Mouse (Mus musculus): Measurements from ENCODE around the gene Smyd4. TPM values are rescaled to one million over a fixed set of nuclear protein-coding genes. Genes with fewer than 3 reads are reported as not detected.

Smyd4 gene
- polyA plus RNA-seq, 1 experiment: 9.1 TPM

- H3K27me3 ChIP-seq (ENCODE audit: control insufficient read depth, insufficient read depth, low read length): no peaks in the 10 kb centered on the region
- DNase-seq: no peak
- TF ChIP-seq CTCF (IDR thresholded peaks at IDR 0.05; ENCODE audit: borderline replicate concordance, insufficient read depth, low read depth, low read length): no peak
- no peak for TF ChIP-seq POLR2A (IDR thresholded peaks at IDR 0.05; ENCODE audit: borderline replicate concordance, insufficient read depth, low read length)
- 76% methylated on average over 17 of the region's 17 CpGs for WGBS
- H3K27ac ChIP-seq (ENCODE audit: insufficient read depth, low read length): no peak overlapping the region
- peaks cover under 1% of the 10 kb centered on the region; the same call in 1 of the 2 replicates for H3K4me1 ChIP-seq (ENCODE audit: control insufficient read depth, insufficient read depth, low read length)
- no peak overlapping the region for H3K4me3 ChIP-seq (replicated peaks; ENCODE audit: insufficient read depth, low read depth, low read length)
These were observed 61.7 kb downstream of the Smyd4 start for GRCm38 (mm10) chr11:75409679-75410575.

- no peak for DNase-seq
- Histone ChIP-seq H3K27ac (ENCODE audit: insufficient read depth, low read length) (no peak overlapping the region), H3K27me3 (ENCODE audit: control insufficient read depth, insufficient read depth, low read length) (no peaks in the 10 kb centered on the region), H3K4me1 (ENCODE audit: control insufficient read depth, insufficient read depth, low read length) (no peaks in the 10 kb centered on the region), H3K4me3 (replicated peaks; ENCODE audit: insufficient read depth, low read depth, low read length) (no peak overlapping the region)
- WGBS: 89% methylated on average over 7 of the region's 7 CpGs
- TF ChIP-seq CTCF (IDR thresholded peaks at IDR 0.05; ENCODE audit: borderline replicate concordance, insufficient read depth, low read depth, low read length) (no peak), POLR2A (IDR thresholded peaks at IDR 0.05; ENCODE audit: borderline replicate concordance, insufficient read depth, low read length) (no peak)
These were observed 62.4 kb downstream of the Smyd4 start for GRCm38 (mm10) chr11:75410591-75410990.

- Histone ChIP-seq H3K27me3 (ENCODE audit: control insufficient read depth, insufficient read depth, low read length) (no peaks in the 10 kb centered on the region), H3K4me1 (ENCODE audit: control insufficient read depth, insufficient read depth, low read length) (no peaks in the 10 kb centered on the region), H3K27ac (ENCODE audit: insufficient read depth, low read length) (no peak overlapping the region), H3K4me3 (replicated peaks; ENCODE audit: insufficient read depth, low read depth, low read length) (no peak overlapping the region)
- DNase-seq: no peak
- TF ChIP-seq POLR2A (IDR thresholded peaks at IDR 0.05; ENCODE audit: borderline replicate concordance, insufficient read depth, low read length) (no peak), CTCF (IDR thresholded peaks at IDR 0.05; ENCODE audit: borderline replicate concordance, insufficient read depth, low read depth, low read length) (no peak)
- 27% methylated on average over 7 of the region's 7 CpGs for WGBS
These were observed 66.9 kb downstream of the Smyd4 start for GRCm38 (mm10) chr11:75415096-75415495.

- no peak for DNase-seq
- Histone ChIP-seq H3K4me1 (ENCODE audit: control insufficient read depth, insufficient read depth, low read length) (no peaks in the 10 kb centered on the region), H3K27ac (ENCODE audit: insufficient read depth, low read length) (no peak overlapping the region), H3K4me3 (replicated peaks; ENCODE audit: insufficient read depth, low read depth, low read length) (no peak overlapping the region), H3K27me3 (ENCODE audit: control insufficient read depth, insufficient read depth, low read length) (no peaks in the 10 kb centered on the region)
- TF ChIP-seq POLR2A (IDR thresholded peaks at IDR 0.05; ENCODE audit: borderline replicate concordance, insufficient read depth, low read length) (no peak), CTCF (IDR thresholded peaks at IDR 0.05; ENCODE audit: borderline replicate concordance, insufficient read depth, low read depth, low read length) (no peak)
- 57% methylated on average over 13 of the region's 13 CpGs for WGBS
These were observed 67.8 kb downstream of the Smyd4 start for GRCm38 (mm10) chr11:75415994-75416393.

- no peaks in the 10 kb centered on the region for H3K27me3 ChIP-seq (ENCODE audit: control insufficient read depth, insufficient read depth, low read length)
- no peak for TF ChIP-seq POLR2A (IDR thresholded peaks at IDR 0.05; ENCODE audit: borderline replicate concordance, insufficient read depth, low read length)
- no peak for TF ChIP-seq CTCF (IDR thresholded peaks at IDR 0.05; ENCODE audit: borderline replicate concordance, insufficient read depth, low read depth, low read length)
- WGBS: 73% methylated on average over 7 of the region's 7 CpGs
- no peaks in the 10 kb centered on the region for H3K4me1 ChIP-seq (ENCODE audit: control insufficient read depth, insufficient read depth, low read length)
- no peak overlapping the region for H3K27ac ChIP-seq (ENCODE audit: insufficient read depth, low read length)
- H3K4me3 ChIP-seq (replicated peaks; ENCODE audit: insufficient read depth, low read depth, low read length): no peak overlapping the region
- no peak for DNase-seq
These were observed 71.8 kb downstream of the Smyd4 start for GRCm38 (mm10) chr11:75420037-75420436.

GRCm38 (mm10) chr11:75420810-75421374 lies 72.7 kb downstream of the Smyd4 start:
- no peak for DNase-seq
- H3K27me3 ChIP-seq (ENCODE audit: control insufficient read depth, insufficient read depth, low read length): no peaks in the 10 kb centered on the region
- H3K27ac ChIP-seq (ENCODE audit: insufficient read depth, low read length): no peak overlapping the region
- 66% methylated on average over 5 of the region's 5 CpGs for WGBS
- TF ChIP-seq CTCF (IDR thresholded peaks at IDR 0.05; ENCODE audit: borderline replicate concordance, insufficient read depth, low read depth, low read length): no peak
- TF ChIP-seq POLR2A (IDR thresholded peaks at IDR 0.05; ENCODE audit: borderline replicate concordance, insufficient read depth, low read length): no peak
- no peaks in the 10 kb centered on the region for H3K4me1 ChIP-seq (ENCODE audit: control insufficient read depth, insufficient read depth, low read length)
- no peak overlapping the region for H3K4me3 ChIP-seq (replicated peaks; ENCODE audit: insufficient read depth, low read depth, low read length)

- no peak for DNase-seq
- TF ChIP-seq CTCF (IDR thresholded peaks at IDR 0.05; ENCODE audit: borderline replicate concordance, insufficient read depth, low read depth, low read length) (no peak), POLR2A (IDR thresholded peaks at IDR 0.05; ENCODE audit: borderline replicate concordance, insufficient read depth, low read length) (no peak)
- Histone ChIP-seq H3K27me3 (ENCODE audit: control insufficient read depth, insufficient read depth, low read length) (no peaks in the 10 kb centered on the region), H3K4me1 (ENCODE audit: control insufficient read depth, insufficient read depth, low read length) (no peaks in the 10 kb centered on the region), H3K27ac (ENCODE audit: insufficient read depth, low read length) (no peak overlapping the region), H3K4me3 (replicated peaks; ENCODE audit: insufficient read depth, low read depth, low read length) (no peak overlapping the region)
- WGBS: 45% methylated on average over 6 of the region's 6 CpGs
These were observed 73.3 kb downstream of the Smyd4 start for GRCm38 (mm10) chr11:75421375-75422012.
